1 mouse cellular context compared by ENCODE assay signal in the genomic region with DNA sequence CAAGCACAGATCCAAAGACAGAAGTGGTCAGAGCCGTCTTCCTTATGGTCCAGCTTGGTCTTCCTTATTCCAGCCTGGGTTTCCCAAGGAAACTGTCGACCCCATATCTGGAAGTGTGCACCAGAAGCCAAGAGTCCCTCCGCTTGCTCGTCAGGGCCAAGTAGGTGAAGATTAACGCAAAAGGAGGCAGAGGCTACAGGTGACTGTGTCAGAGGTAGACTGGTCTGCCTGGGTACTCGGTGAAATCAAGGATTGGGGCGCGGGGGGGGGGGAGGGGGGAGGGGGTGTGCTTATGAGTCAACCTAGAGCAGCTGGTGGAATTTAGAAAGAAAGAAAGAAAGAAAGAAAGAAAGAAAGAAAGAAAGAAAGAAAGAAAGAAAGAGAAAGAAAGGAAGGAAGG.
TF ChIP-seq lines count a peak whose summit lies in the region.

No protein-coding gene starts in this region.

TF ChIP-seq in CH12.LX, 34 proteins besides CTCF, POLR2A, EP300 and RAD21 (continued from another document):
- TF ChIP-seq ZC3H11A (IDR thresholded peaks at IDR 0.05; ENCODE audit: low read depth, low read length): no peak
- TF ChIP-seq JUN (IDR thresholded peaks at IDR 0.05; ENCODE audit: insufficient read depth, low read depth, low read length): no peak
- no peak for TF ChIP-seq UBTF (IDR thresholded peaks at IDR 0.05; ENCODE audit: low read depth, low read length)
- TF ChIP-seq GABPA (IDR thresholded peaks at IDR 0.05; ENCODE audit: insufficient replicate concordance, low read depth, low read length): no peak
